Mouse (Mus musculus): ENCODE data around the gene Chml. TPM values are rescaled to one million over a fixed set of nuclear protein-coding genes. Genes with fewer than 3 reads are reported as not detected.

Chml gene
- total and polyA plus RNA-seq, 2 experiments from 2014 or later, result 2.7 to 18.2 TPM

GRCm38 (mm10) chr1:175677459-175677858, 15.2 kb downstream of the Chml start:
- WGBS, result 86% methylated on average over 6 of the region's 6 CpGs
- DNase-seq (ENCODE audit: low spot score) (no peak), ATAC-seq (no peak)

DNA sequence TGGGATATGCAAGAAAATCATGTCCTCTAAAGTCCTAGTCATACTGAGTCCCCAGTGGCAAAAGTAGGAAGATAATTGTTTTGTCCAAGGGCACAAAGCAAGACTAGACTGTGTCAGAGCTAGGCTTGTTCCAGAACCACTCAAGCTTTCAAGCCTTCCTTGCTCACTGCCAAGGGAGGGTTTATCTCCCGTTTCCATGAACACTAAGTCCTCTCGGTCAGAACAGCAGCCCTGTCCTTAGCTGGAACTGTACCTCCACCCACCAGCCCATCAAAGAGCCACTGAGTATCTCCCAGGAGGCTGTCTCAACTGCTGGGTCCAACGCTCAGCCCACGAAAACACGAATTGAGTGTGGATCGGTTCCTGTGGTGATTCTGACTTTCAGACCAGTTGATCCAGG, 17.6 kb downstream of the Chml start:
- ATAC-seq, result no peak

More at GRCm38 (mm10) chr1:175677459-175677858, 15.2 kb downstream of the Chml start:
- no peak overlapping the region for H3K4me3 ChIP-seq (ENCODE audit: low read length)
- no peaks in the 10 kb centered on the region for H3K4me1 ChIP-seq (ENCODE audit: insufficient read depth, low read length)
- H3K9me3 ChIP-seq (ENCODE audit: low read length), result no peaks in the 10 kb centered on the region
- H3K9ac ChIP-seq (replicated peaks; ENCODE audit: low read length), result no peak overlapping the region
- H3K36me3 ChIP-seq (ENCODE audit: insufficient read depth, low read length), result no peaks in the 10 kb centered on the region
- no peak overlapping the region for H3K27ac ChIP-seq
- TF ChIP-seq CTCF (IDR thresholded peaks at IDR 0.05; ENCODE audit: low read depth), result no peak
- no peaks in the 10 kb centered on the region for H3K27me3 ChIP-seq (ENCODE audit: insufficient read depth, low read length)
- no peak overlapping the region for H3K4me2 ChIP-seq (ENCODE audit: low read depth, low read length)

GRCm38 (mm10) chr1:175673563-175674325, 19.0 kb downstream of the Chml start:
- Histone ChIP-seq H3K36me3 (ENCODE audit: insufficient read depth, low read length) (no peaks in the 10 kb centered on the region), H3K27me3 (ENCODE audit: insufficient read depth, low read length) (no peaks in the 10 kb centered on the region), H3K27ac (no peak overlapping the region), H3K4me2 (ENCODE audit: low read depth, low read length) (no peak overlapping the region), H3K4me1 (ENCODE audit: insufficient read depth, low read length) (no peaks in the 10 kb centered on the region), H3K4me3 (ENCODE audit: low read length) (no peak overlapping the region), H3K9me3 (ENCODE audit: low read length) (no peaks in the 10 kb centered on the region), H3K9ac (replicated peaks; ENCODE audit: low read length) (no peak overlapping the region)
- DNase-seq (ENCODE audit: low spot score), result no peak
- 71% methylated on average over 7 of the region's 7 CpGs for WGBS
- no peak for TF ChIP-seq CTCF (IDR thresholded peaks at IDR 0.05; ENCODE audit: low read depth)
- no peak for ATAC-seq

More for the DNA sequence above, 17.6 kb downstream of the Chml start:
- Histone ChIP-seq H3K9me3 (ENCODE audit: low read length) (no peaks in the 10 kb centered on the region), H3K27me3 (ENCODE audit: insufficient read depth, low read length) (no peaks in the 10 kb centered on the region), H3K36me3 (ENCODE audit: insufficient read depth, low read length) (no peaks in the 10 kb centered on the region), H3K4me2 (ENCODE audit: low read depth, low read length) (no peak overlapping the region), H3K27ac (no peak overlapping the region), H3K4me1 (ENCODE audit: insufficient read depth, low read length) (no peaks in the 10 kb centered on the region), H3K4me3 (ENCODE audit: low read length) (no peak overlapping the region), H3K9ac (replicated peaks; ENCODE audit: low read length) (no peak overlapping the region)
- no peak for DNase-seq (ENCODE audit: low spot score)
- TF ChIP-seq CTCF (IDR thresholded peaks at IDR 0.05; ENCODE audit: low read depth), result no peak
- WGBS, result 80% methylated on average over 6 of the region's 6 CpGs

- ATAC-seq (no peak), DNase-seq (ENCODE audit: low spot score) (peak; percentile 57)
- H3K9ac ChIP-seq (replicated peaks; ENCODE audit: low read length), result no peak overlapping the region
- H3K27ac ChIP-seq, result no peak overlapping the region
- no peaks in the 10 kb centered on the region for H3K27me3 ChIP-seq (ENCODE audit: insufficient read depth, low read length)
- H3K4me1 ChIP-seq (ENCODE audit: insufficient read depth, low read length), result no peaks in the 10 kb centered on the region
- no peaks in the 10 kb centered on the region for H3K9me3 ChIP-seq (ENCODE audit: low read length)
- TF ChIP-seq CTCF (IDR thresholded peaks at IDR 0.05; ENCODE audit: low read depth), result peak; percentile 64
- H3K4me2 ChIP-seq (ENCODE audit: low read depth, low read length), result no peak overlapping the region
- no peak overlapping the region for H3K4me3 ChIP-seq (ENCODE audit: low read length)
- no peaks in the 10 kb centered on the region for H3K36me3 ChIP-seq (ENCODE audit: insufficient read depth, low read length)
- WGBS, result 32% methylated on average over 1 of the region's 1 CpGs
Measured at GRCm38 (mm10) chr1:175671626-175672025, 21.1 kb downstream of the Chml start.

DNA sequence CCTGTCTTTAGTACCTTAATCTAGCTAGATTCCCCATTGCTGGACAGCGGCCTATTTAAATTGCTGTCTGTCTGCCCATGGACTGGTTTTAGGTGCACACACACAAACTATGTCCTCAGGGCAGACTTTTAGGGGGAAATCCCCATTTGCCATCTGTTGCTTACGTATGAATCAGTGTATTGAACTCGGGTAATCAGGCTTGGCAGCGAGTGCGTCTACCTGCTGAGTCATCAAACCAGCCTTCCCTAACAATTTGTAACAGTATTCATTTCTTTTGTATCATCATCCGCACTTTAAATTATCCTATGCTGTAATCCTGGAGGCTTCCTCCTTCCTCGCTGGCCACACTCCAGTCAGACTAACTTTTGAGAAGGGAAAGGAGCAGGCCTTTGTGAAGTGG, 22.7 kb downstream of the Chml start:
- Histone ChIP-seq H3K9me3 (ENCODE audit: low read length) (no peaks in the 10 kb centered on the region), H3K4me2 (ENCODE audit: low read depth, low read length) (no peak overlapping the region), H3K4me1 (ENCODE audit: insufficient read depth, low read length) (no peaks in the 10 kb centered on the region), H3K36me3 (ENCODE audit: insufficient read depth, low read length) (no peaks in the 10 kb centered on the region), H3K9ac (replicated peaks; ENCODE audit: low read length) (no peak overlapping the region), H3K4me3 (ENCODE audit: low read length) (no peak overlapping the region), H3K27ac (no peak overlapping the region), H3K27me3 (ENCODE audit: insufficient read depth, low read length) (no peaks in the 10 kb centered on the region)
- 57% methylated on average over 7 of the region's 7 CpGs for whole genome bisulfite sequencing
- no peak for ATAC-seq
- TF ChIP-seq CTCF (IDR thresholded peaks at IDR 0.05; ENCODE audit: low read depth), result no peak
- DNase-seq (ENCODE audit: low spot score), result no peak

- TF ChIP-seq CTCF (IDR thresholded peaks at IDR 0.05; ENCODE audit: low read depth), result no peak
- H3K27me3 ChIP-seq (ENCODE audit: insufficient read depth, low read length), result no peaks in the 10 kb centered on the region
- H3K9me3 ChIP-seq (ENCODE audit: low read length), result no peaks in the 10 kb centered on the region
- H3K36me3 ChIP-seq (ENCODE audit: insufficient read depth, low read length), result no peaks in the 10 kb centered on the region
- H3K9ac ChIP-seq (replicated peaks; ENCODE audit: low read length), result no peak overlapping the region
- ATAC-seq (no peak), DNase-seq (ENCODE audit: low spot score) (no peak)
- 74% methylated on average over 3 of the region's 3 CpGs for WGBS
- H3K4me1 ChIP-seq (ENCODE audit: insufficient read depth, low read length), result no peaks in the 10 kb centered on the region
- H3K4me2 ChIP-seq (ENCODE audit: low read depth, low read length), result no peak overlapping the region
- no peak overlapping the region for H3K27ac ChIP-seq
- H3K4me3 ChIP-seq (ENCODE audit: low read length), result no peak overlapping the region
Measured at GRCm38 (mm10) chr1:175669456-175669855, 23.2 kb downstream of the Chml start.
